Mouse (Mus musculus): Measurements from ENCODE around the gene Epgn. TPM values are rescaled to one million over a fixed set of nuclear protein-coding genes. Genes with fewer than 3 reads are reported as not detected.

Epgn gene
- total RNA-seq, 1 experiment: not detected

DNA sequence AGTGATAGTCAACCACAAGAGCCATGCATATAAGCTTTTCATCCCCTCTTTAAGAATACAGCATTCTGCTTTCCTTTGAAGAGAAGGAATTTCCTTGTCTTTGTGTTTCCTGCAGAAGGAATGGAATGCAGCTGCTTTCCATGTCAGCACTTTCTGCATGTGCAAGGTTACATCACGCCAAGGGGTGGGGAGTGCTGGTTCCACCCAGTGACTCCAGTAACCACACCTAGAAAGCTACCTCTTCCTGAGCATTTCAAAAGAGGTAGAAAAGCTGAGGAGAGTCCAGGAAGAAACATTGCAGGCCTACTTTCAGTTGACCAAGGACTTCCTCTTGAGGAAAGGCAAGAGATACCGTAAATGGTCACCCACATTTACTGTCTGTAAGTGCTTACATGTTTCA lies 8.1 kb downstream of the Epgn start:
- Histone ChIP-seq H3K9ac (ENCODE audit: insufficient read depth, low read depth, low read length, poor library complexity, severe bottlenecking) (no peak overlapping the region), H3K4me3 (ENCODE audit: insufficient read depth in 1 of 2, low read depth in 1 of 2, low read length in 2 of 2, poor library complexity in 1 of 2, severe bottlenecking in 1 of 2) (no peak overlapping the region), H3K36me3 (ENCODE audit: control insufficient read depth, insufficient read depth, low read length, poor library complexity, severe bottlenecking) (no peaks in the 10 kb centered on the region), H3K27ac (ENCODE audit: insufficient read depth, low read depth, low read length, poor library complexity, severe bottlenecking) (no peak overlapping the region), H3K9me3 (ENCODE audit: control insufficient read depth, insufficient read depth, low read depth, low read length) (no peaks in the 10 kb centered on the region), H3K4me1 (ENCODE audit: control insufficient read depth in 2 of 2, insufficient read depth in 2 of 2, low read length in 2 of 2, poor library complexity in 1 of 2) (0 out of 4 replicates have a peak, but pooled peaks cover 0 to 5% of the 10 kb centered on the region in 2 experiments)
- in situ Hi-C loops (cut with MboI; ENCODE audit: low sequenced_read_pairs in 2 of 2, unreplicated experiment in 2 of 2): no loop called here
- DNase-seq (ENCODE audit: low read depth, low spot score): peak; percentile 19
- TF ChIP-seq ZC3H11A (IDR thresholded peaks at IDR 0.05; ENCODE audit: borderline replicate concordance, low read depth, low read length) (no peak), ZNF384 (IDR thresholded peaks at IDR 0.05; ENCODE audit: low read depth, low read length) (no peak), CHD2 (IDR thresholded peaks at IDR 0.05; ENCODE audit: low read depth, low read length) (no peak), MAFK (IDR thresholded peaks at IDR 0.05; ENCODE audit: insufficient read depth, low read depth, low read length) (no peak), HCFC1 (IDR thresholded peaks at IDR 0.05; ENCODE audit: borderline replicate concordance, insufficient read depth, low read length) (no peak)

DNA sequence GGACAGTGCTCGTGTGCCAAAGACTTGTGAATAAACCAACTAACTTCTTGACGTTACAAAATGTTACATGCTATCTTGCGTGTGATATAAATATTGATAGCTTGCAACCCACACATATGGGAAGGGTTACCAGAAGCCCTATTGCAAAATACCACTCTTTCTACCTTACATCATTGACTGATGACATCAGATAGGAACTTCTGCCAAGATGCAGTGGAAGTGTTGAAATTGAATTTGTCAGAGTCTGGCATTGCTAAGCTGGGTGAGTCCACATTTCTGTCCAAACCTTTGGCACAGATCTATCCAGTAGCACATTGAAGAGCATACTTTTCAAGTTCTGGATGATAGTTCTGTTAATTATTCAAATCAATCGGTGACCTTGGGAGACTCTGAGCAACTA lies 9.4 kb downstream of the Epgn start:
- no peaks in the 10 kb centered on the region for H3K36me3 ChIP-seq (ENCODE audit: control insufficient read depth, insufficient read depth, low read length, poor library complexity, severe bottlenecking)
- no peak overlapping the region for H3K27ac ChIP-seq (ENCODE audit: insufficient read depth, low read depth, low read length, poor library complexity, severe bottlenecking)
- no peaks in the 10 kb centered on the region for H3K9me3 ChIP-seq (ENCODE audit: control insufficient read depth, insufficient read depth, low read depth, low read length)
- TF ChIP-seq CHD2 (IDR thresholded peaks at IDR 0.05; ENCODE audit: low read depth, low read length): no peak
- TF ChIP-seq ZC3H11A (IDR thresholded peaks at IDR 0.05; ENCODE audit: borderline replicate concordance, low read depth, low read length): no peak
- no peak for TF ChIP-seq ZNF384 (IDR thresholded peaks at IDR 0.05; ENCODE audit: low read depth, low read length)
- TF ChIP-seq MAFK (IDR thresholded peaks at IDR 0.05; ENCODE audit: insufficient read depth, low read depth, low read length): no peak
- TF ChIP-seq HCFC1 (IDR thresholded peaks at IDR 0.05; ENCODE audit: borderline replicate concordance, insufficient read depth, low read length): no peak
- DNase-seq (ENCODE audit: low read depth, low spot score): no peak
- 0 out of 4 replicates have a peak, but pooled peaks cover 0 to 5% of the 10 kb centered on the region in 2 experiments for H3K4me1 ChIP-seq (ENCODE audit: control insufficient read depth in 2 of 2, insufficient read depth in 2 of 2, low read length in 2 of 2, poor library complexity in 1 of 2)
- H3K9ac ChIP-seq (ENCODE audit: insufficient read depth, low read depth, low read length, poor library complexity, severe bottlenecking): no peak overlapping the region
- in situ Hi-C loops (cut with MboI; ENCODE audit: low sequenced_read_pairs in 2 of 2, unreplicated experiment in 2 of 2): no loop called here
- H3K4me3 ChIP-seq (ENCODE audit: insufficient read depth in 1 of 2, low read depth in 1 of 2, low read length in 2 of 2, poor library complexity in 1 of 2, severe bottlenecking in 1 of 2): no peak overlapping the region

DNA sequence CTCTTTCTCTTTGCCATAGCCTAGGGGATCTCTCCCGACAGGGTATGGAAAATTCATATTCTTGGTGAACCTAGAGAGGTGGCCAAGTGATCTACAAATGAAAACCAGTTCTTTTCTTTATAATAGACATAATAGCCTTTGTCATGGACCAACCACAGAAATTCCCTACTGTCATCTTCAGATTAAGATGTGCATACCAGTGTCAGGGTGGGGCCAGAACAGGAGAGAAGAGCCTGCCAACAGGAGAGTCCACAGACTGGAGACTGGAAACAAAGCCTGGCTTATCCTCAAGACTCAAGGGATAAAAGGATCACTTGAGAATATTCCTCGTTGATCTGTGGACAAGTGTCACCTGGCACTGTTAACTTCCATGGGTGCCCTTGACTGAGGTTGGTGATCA lies 10.5 kb downstream of the Epgn start:
- DNase-seq (ENCODE audit: low read depth, low spot score): no peak
- no peak for TF ChIP-seq MAFK (IDR thresholded peaks at IDR 0.05; ENCODE audit: insufficient read depth, low read depth, low read length)
- TF ChIP-seq HCFC1 (IDR thresholded peaks at IDR 0.05; ENCODE audit: borderline replicate concordance, insufficient read depth, low read length): no peak
- no peak for TF ChIP-seq ZC3H11A (IDR thresholded peaks at IDR 0.05; ENCODE audit: borderline replicate concordance, low read depth, low read length)
- TF ChIP-seq ZNF384 (IDR thresholded peaks at IDR 0.05; ENCODE audit: low read depth, low read length): no peak
- TF ChIP-seq CHD2 (IDR thresholded peaks at IDR 0.05; ENCODE audit: low read depth, low read length): no peak
- Histone ChIP-seq H3K27ac (ENCODE audit: insufficient read depth, low read depth, low read length, poor library complexity, severe bottlenecking) (no peak overlapping the region), H3K4me1 (ENCODE audit: control insufficient read depth in 2 of 2, insufficient read depth in 2 of 2, low read length in 2 of 2, poor library complexity in 1 of 2) (0 out of 4 replicates have a peak, but pooled peaks cover 0 to 5% of the 10 kb centered on the region in 2 experiments), H3K4me3 (ENCODE audit: insufficient read depth in 1 of 2, low read depth in 1 of 2, low read length in 2 of 2, poor library complexity in 1 of 2, severe bottlenecking in 1 of 2) (no peak overlapping the region), H3K9ac (ENCODE audit: insufficient read depth, low read depth, low read length, poor library complexity, severe bottlenecking) (no peak overlapping the region), H3K9me3 (ENCODE audit: control insufficient read depth, insufficient read depth, low read depth, low read length) (no peaks in the 10 kb centered on the region), H3K36me3 (ENCODE audit: control insufficient read depth, insufficient read depth, low read length, poor library complexity, severe bottlenecking) (no peaks in the 10 kb centered on the region)
- in situ Hi-C loops (cut with MboI; ENCODE audit: low sequenced_read_pairs in 2 of 2, unreplicated experiment in 2 of 2): no loop called here

DNA sequence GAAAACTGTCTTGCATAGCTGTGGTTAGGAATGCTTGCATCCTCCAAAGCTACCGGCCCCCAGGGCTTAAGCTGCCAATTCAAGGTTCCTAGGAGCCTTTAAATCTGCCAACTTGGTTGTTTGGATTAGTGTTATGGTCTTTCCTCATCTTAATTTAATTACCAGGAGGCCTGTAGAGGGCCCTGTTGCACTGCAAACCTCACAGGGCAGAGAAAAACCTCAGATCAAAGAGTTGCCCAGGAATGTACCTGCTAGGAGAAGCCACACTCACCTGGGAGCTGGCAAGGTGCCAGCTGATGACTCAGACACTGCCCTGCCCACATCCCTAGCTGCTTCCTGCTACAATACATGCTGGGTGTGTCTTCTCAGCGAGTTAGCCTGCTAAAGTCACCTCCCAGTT lies 11.3 kb downstream of the Epgn start:
- H3K36me3 ChIP-seq (ENCODE audit: control insufficient read depth, insufficient read depth, low read length, poor library complexity, severe bottlenecking): no peaks in the 10 kb centered on the region
- TF ChIP-seq ZC3H11A (IDR thresholded peaks at IDR 0.05; ENCODE audit: borderline replicate concordance, low read depth, low read length) (peak; percentile 43; the same call in 1 of the 2 replicates), MAFK (IDR thresholded peaks at IDR 0.05; ENCODE audit: insufficient read depth, low read depth, low read length) (no peak), CHD2 (IDR thresholded peaks at IDR 0.05; ENCODE audit: low read depth, low read length) (no peak), ZNF384 (IDR thresholded peaks at IDR 0.05; ENCODE audit: low read depth, low read length) (no peak)
- no peak overlapping the region for H3K27ac ChIP-seq (ENCODE audit: insufficient read depth, low read depth, low read length, poor library complexity, severe bottlenecking)
- no peaks in the 10 kb centered on the region for H3K9me3 ChIP-seq (ENCODE audit: control insufficient read depth, insufficient read depth, low read depth, low read length)
- in situ Hi-C loops (cut with MboI; ENCODE audit: low sequenced_read_pairs in 2 of 2, unreplicated experiment in 2 of 2): no loop called here
- peak; percentile 44 for DNase-seq (ENCODE audit: low read depth, low spot score)
- H3K4me3 ChIP-seq (ENCODE audit: insufficient read depth in 1 of 2, low read depth in 1 of 2, low read length in 2 of 2, poor library complexity in 1 of 2, severe bottlenecking in 1 of 2): no peak overlapping the region
- 0 out of 4 replicates have a peak, but pooled peaks cover 0 to 5% of the 10 kb centered on the region in 2 experiments for H3K4me1 ChIP-seq (ENCODE audit: control insufficient read depth in 2 of 2, insufficient read depth in 2 of 2, low read length in 2 of 2, poor library complexity in 1 of 2)
- no peak overlapping the region for H3K9ac ChIP-seq (ENCODE audit: insufficient read depth, low read depth, low read length, poor library complexity, severe bottlenecking)

DNA sequence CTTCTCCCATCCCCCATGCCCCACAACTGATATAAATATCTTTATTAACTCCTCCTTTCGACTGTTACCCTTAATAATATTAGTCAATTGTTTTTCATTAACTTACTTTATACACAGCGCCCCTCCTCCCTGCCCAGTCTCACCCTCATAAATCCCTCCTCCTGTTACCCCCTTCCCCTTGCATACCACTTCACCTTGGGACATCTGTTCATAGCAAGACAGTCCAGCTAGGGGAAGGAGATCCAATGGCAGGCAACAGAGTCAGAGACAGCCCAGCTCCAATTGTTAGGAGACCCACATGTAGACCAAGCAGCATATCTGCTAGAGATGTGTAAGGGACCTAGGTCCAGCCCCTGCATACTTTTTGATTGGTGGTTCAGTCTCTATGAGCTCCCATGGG lies 11.7 kb downstream of the Epgn start:
- H3K4me3 ChIP-seq (ENCODE audit: insufficient read depth in 1 of 2, low read depth in 1 of 2, low read length in 2 of 2, poor library complexity in 1 of 2, severe bottlenecking in 1 of 2): no peak overlapping the region
- H3K27ac ChIP-seq (ENCODE audit: insufficient read depth, low read depth, low read length, poor library complexity, severe bottlenecking): no peak overlapping the region
- H3K4me1 ChIP-seq (ENCODE audit: control insufficient read depth in 2 of 2, insufficient read depth in 2 of 2, low read length in 2 of 2, poor library complexity in 1 of 2): 0 out of 4 replicates have a peak, but pooled peaks cover 0 to 5% of the 10 kb centered on the region in 2 experiments
- no peak for DNase-seq (ENCODE audit: low read depth, low spot score)
- H3K36me3 ChIP-seq (ENCODE audit: control insufficient read depth, insufficient read depth, low read length, poor library complexity, severe bottlenecking): no peaks in the 10 kb centered on the region
- H3K9me3 ChIP-seq (ENCODE audit: control insufficient read depth, insufficient read depth, low read depth, low read length): no peaks in the 10 kb centered on the region
- TF ChIP-seq HCFC1 (IDR thresholded peaks at IDR 0.05; ENCODE audit: borderline replicate concordance, insufficient read depth, low read length) (no peak), ZNF384 (IDR thresholded peaks at IDR 0.05; ENCODE audit: low read depth, low read length) (no peak), CHD2 (IDR thresholded peaks at IDR 0.05; ENCODE audit: low read depth, low read length) (no peak), MAFK (IDR thresholded peaks at IDR 0.05; ENCODE audit: insufficient read depth, low read depth, low read length) (no peak), ZC3H11A (IDR thresholded peaks at IDR 0.05; ENCODE audit: borderline replicate concordance, low read depth, low read length) (no peak)
- H3K9ac ChIP-seq (ENCODE audit: insufficient read depth, low read depth, low read length, poor library complexity, severe bottlenecking): no peak overlapping the region
- in situ Hi-C loops (cut with MboI; ENCODE audit: low sequenced_read_pairs in 2 of 2, unreplicated experiment in 2 of 2): no loop called here
